Mouse (Mus musculus) midbrain, embryonic 14.5 days (tissue): ENCODE measurements around the gene Icam5. TPM values are rescaled to one million over a fixed set of nuclear protein-coding genes. Genes with fewer than 3 reads are reported as not detected.

Experiments used
- ATAC-seq: fragments of 200-750 bp; cut with Nextera tagmentation; 2 replicates; pipeline ENCODE4 v1.8.0; 2017; ENCODE audit warnings: moderate number of reproducible peaks, moderate library complexity; ENCODE audit not compliant: low FRiP score, low TSS enrichment
- DNase-seq: peaks from one replicate; pipeline ENCODE4 v3.0.0-alpha.2; 2015
- H3K27ac ChIP-seq: fragments of 300-500 bp; sonication (generic); replicated peaks from 2 replicates; pipeline ENCODE4 v1.5.1; 2014; ENCODE audit warnings: mild to moderate bottlenecking, low read depth, low read length, moderate library complexity
- H3K27me3 ChIP-seq: fragments of 300-500 bp; sonication (generic); 2 replicates; pipeline ENCODE4 v1.6.1; 2014; ENCODE audit warnings: low read length, control low read depth, mixed read lengths; ENCODE audit not compliant: control insufficient read depth, insufficient read depth
- H3K36me3 ChIP-seq: fragments of 300-500 bp; sonication (generic); 2 replicates; pipeline ENCODE4 v1.6.1; 2014; ENCODE audit warnings: low read length, control low read depth; ENCODE audit not compliant: control insufficient read depth, insufficient read depth
- H3K4me1 ChIP-seq: fragments of 300-500 bp; sonication (generic); 2 replicates; pipeline ENCODE4 v1.6.1; 2014; ENCODE audit warnings: mild to moderate bottlenecking, antibody characterized with exemption, low read length, control low read depth; ENCODE audit not compliant: control insufficient read depth, insufficient read depth
- H3K4me2 ChIP-seq: fragments of 300-500 bp; sonication (generic); 2 replicates; pipeline ENCODE4 v1.6.1; 2014; ENCODE audit warnings: mild to moderate bottlenecking, low read length, moderate library complexity
- H3K4me3 ChIP-seq: fragments of 300-500 bp; sonication (generic); replicated peaks from 2 replicates; pipeline ENCODE4 v1.5.1; 2014; ENCODE audit warnings: low read depth, low read length
- H3K9ac ChIP-seq: fragments of 300-500 bp; sonication (generic); replicated peaks from 2 replicates; pipeline ENCODE4 v1.6.1; 2014; ENCODE audit warnings: mild to moderate bottlenecking, low read length, moderate library complexity
- H3K9me3 ChIP-seq: fragments of 300-500 bp; sonication (generic); 2 replicates; pipeline ENCODE4 v1.6.1; 2016; ENCODE audit warnings: low read length, control low read depth, mixed read lengths; ENCODE audit not compliant: control insufficient read depth
- WGBS: fragments of 180-500 bp; shearing (Covaris S2); extraction: QIAGEN DNeasy Blood & Tissue Kit; methylation state at CpG from one replicate; pipeline ENCODE4 v1.1.7; 2014; 5-methylcytosine and 5-hydroxymethylcytosine counted together
- polyA plus RNA-seq: library from polyadenylated mRNA; unstranded; fragments of >200 nt; fragmentation: Nextera tagmentation; extraction: Ambion mirVana; gene quantifications from 2 replicates; pipeline ENCODE4 v1.2.1, GENCODE M21; 2014

Gene Icam5
- 0.71 and 1.0 TPM in 2 replicates for polyA plus RNA-seq

DNA sequence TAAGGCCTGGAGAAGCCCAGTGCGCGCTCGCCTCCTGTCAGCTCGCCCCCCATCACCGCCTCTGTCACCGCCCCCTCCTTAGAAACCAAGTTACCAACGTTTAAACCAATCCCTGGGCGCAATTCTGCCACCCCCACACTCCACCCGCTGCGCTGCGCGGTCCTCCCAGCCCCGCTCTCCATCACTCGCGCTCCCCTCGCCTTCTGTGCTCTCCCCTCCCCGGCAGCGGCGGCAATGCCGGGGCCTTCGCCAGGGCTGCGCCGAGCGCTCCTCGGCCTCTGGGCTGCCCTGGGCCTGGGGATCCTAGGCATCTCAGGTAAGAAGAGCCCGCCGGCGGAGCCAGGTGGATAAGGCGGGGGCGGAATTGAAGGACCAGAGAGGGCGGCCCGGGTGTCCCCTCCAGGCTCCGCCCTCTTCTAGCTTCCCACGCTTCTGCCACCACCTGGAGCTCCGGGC is at the start of gene Icam5:
TSS of gene Icam5 (plus strand) at position 178 of the 456 bp plus-strand sequence.
- DNase-seq = peak; percentile 61
- WGBS = under 1% methylated on average over 35 of the region's 35 CpGs
- H3K9ac ChIP-seq = peak within 1 kb of the TSS; percentile 57
- H3K27me3 ChIP-seq = peaks cover 92% of the 10 kb centered on the region
- peaks cover 25% of the 10 kb centered on the region for H3K4me1 ChIP-seq
- ATAC-seq = peak; percentile 16; the same call in 1 of the 2 replicates
- no peaks in the 10 kb centered on the region for H3K9me3 ChIP-seq
- H3K27ac ChIP-seq = no peak within 1 kb of the TSS
- no peaks in the 10 kb centered on the region for H3K36me3 ChIP-seq
- peak within 1 kb of the TSS; percentile 49 for H3K4me3 ChIP-seq
- H3K4me2 ChIP-seq = peak within 1 kb of the TSS; percentile 93

DNA sequence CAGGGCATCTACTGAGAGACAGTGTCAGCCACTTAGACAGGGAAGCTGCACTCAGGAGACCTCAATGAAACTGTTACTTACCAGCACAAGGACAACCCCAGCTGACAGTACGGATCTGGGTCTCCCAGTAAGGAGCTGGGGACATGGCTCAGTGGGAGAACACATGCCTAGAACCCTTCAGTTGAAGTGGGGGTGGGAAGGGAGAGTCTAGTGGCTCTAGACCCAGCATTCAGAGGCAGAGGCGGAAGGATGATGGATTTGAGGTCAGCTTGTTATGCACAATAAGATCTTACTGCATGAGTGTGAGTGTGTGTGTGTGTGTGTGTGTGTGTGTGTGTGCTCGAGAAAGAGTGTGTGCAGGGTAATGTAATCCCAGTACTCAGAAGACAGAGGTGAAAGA is 49.7 kb upstream of the Icam5 start:
- ATAC-seq (no peak), DNase-seq (no peak)
- Histone ChIP-seq H3K4me1 (no peaks in the 10 kb centered on the region), H3K27ac (no peak overlapping the region), H3K9ac (no peak overlapping the region), H3K36me3 (no peaks in the 10 kb centered on the region), H3K27me3 (no peaks in the 10 kb centered on the region), H3K9me3 (no peaks in the 10 kb centered on the region), H3K4me3 (no peak overlapping the region), H3K4me2 (no peak overlapping the region)
- WGBS = 77% methylated on average over 3 of the region's 3 CpGs

DNA sequence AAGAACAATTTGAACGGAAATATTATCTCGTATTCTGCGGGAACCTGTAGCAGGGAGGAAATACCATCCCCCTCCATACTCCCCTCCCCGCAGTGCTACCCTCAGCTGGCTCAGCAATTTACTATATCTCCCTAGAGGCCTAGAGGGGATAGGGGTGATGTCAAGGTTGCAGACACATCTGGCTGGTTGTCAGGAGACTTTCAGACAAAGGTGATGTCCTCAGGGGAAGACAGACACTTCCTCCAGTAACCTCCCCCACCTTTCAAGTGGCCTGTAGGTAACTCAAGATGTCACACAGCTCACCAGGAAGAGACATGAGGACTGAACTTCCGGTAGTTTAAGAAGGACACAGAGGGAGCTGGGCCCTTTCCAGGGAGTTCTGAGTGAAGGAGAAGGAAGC is 48.7 kb upstream of the Icam5 start:
- Histone ChIP-seq H3K27ac (no peak overlapping the region), H3K4me1 (no peaks in the 10 kb centered on the region), H3K4me2 (no peak overlapping the region), H3K4me3 (no peak overlapping the region), H3K9me3 (no peaks in the 10 kb centered on the region), H3K36me3 (no peaks in the 10 kb centered on the region), H3K9ac (no peak overlapping the region), H3K27me3 (no peaks in the 10 kb centered on the region)
- DNase-seq (no peak), ATAC-seq (no peak)
- 78% methylated on average over 5 of the region's 5 CpGs for WGBS

DNA sequence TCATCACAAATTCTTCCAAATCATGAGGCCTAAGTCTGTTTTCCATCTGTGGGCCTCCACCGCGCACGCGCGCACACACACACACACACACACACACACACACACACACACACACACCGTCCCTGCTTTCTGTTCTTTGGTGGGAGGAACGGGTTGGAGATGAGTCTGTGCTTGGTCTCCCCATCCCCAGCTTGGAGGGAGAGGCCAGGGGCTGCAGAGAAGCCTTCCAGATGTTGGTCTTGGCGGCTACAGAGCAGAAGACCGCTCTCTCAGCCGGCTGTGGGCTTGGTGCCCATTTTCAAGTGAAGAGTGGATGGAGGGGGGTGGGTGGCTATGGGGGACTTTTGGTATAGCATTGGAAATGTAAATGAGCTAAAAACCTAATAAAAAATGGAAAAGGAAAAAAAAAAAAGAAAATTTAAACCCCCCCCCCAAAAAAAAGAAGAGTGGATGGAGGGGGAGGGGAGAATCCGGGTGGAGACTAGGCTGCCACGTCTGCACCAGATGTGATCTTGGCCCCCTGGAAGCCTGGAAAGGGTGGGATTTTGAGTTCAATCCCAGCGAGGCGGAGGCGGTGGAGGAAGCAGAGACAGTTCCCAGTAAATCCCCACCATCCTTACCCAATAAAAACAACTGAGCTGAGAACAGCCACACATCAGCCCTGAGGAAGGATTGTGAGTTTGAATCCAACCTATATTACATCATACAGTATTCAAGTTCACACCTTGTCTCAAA is 44.8 kb upstream of the Icam5 start:
- WGBS = 65% methylated on average over 15 of the region's 15 CpGs
- H3K36me3 ChIP-seq = no peaks in the 10 kb centered on the region
- H3K4me3 ChIP-seq = no peak overlapping the region
- DNase-seq = no peak
- ATAC-seq = no peak
- H3K27me3 ChIP-seq = no peaks in the 10 kb centered on the region
- H3K9me3 ChIP-seq = no peaks in the 10 kb centered on the region
- H3K9ac ChIP-seq = no peak overlapping the region
- H3K27ac ChIP-seq = no peak overlapping the region
- H3K4me1 ChIP-seq = no peaks in the 10 kb centered on the region
- no peak overlapping the region for H3K4me2 ChIP-seq

DNA sequence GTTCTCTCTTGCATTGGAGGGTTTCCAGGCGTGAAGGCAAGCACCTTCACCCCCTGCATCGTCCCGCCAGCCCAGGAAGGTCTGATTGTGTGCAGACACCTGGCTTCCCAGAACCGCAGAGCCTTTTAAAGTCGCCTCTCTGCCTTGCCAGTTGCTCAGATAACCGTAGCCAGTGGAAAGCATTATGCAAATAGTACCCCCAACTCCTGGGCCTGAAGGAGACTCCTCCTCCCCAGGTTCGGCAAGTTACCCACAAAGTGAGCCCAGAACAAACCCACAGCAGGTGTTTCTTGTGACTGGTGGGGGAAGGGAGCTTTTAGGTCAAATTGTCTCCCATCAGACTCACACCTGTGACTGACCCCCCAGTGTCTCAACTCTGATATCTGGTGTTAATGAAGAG is 43.9 kb upstream of the Icam5 start:
- Histone ChIP-seq H3K4me2 (no peak overlapping the region), H3K36me3 (no peaks in the 10 kb centered on the region), H3K27ac (no peak overlapping the region), H3K27me3 (no peaks in the 10 kb centered on the region), H3K9ac (no peak overlapping the region), H3K9me3 (no peaks in the 10 kb centered on the region), H3K4me1 (no peaks in the 10 kb centered on the region), H3K4me3 (no peak overlapping the region)
- ATAC-seq (no peak), DNase-seq (no peak)
- 28% methylated on average over 7 of the region's 7 CpGs for WGBS

DNA sequence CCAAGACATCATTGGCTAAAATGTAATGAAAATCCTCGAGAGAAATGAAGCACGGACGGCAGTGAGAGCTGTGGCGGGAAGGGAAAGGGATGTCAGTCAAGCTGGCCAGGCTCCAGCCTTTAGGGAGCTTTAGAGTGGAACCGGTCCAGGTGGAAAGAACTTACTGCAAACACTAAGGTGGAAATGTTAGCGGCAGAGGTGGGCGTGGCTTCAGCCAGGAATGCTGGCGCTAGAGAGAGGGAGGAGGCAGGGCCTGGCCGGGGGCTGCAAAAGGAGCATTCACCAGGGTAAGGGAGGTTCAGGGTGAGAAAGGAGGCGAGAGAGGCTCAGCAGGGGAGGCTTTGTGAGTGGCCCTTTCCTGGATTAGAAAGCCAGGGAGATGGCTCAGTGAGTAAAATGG is 41.0 kb upstream of the Icam5 start:
- H3K9ac ChIP-seq = peak overlapping the region; percentile 34; the same call in 1 of the 2 replicates
- no peaks in the 10 kb centered on the region for H3K27me3 ChIP-seq
- H3K9me3 ChIP-seq = no peaks in the 10 kb centered on the region
- no peaks in the 10 kb centered on the region for H3K36me3 ChIP-seq
- no peak overlapping the region for H3K27ac ChIP-seq
- no peak for DNase-seq
- H3K4me1 ChIP-seq = no peaks in the 10 kb centered on the region
- no peak for ATAC-seq
- H3K4me3 ChIP-seq = no peak overlapping the region
- no peak overlapping the region for H3K4me2 ChIP-seq
- WGBS = 4% methylated on average over 10 of the region's 10 CpGs

DNA sequence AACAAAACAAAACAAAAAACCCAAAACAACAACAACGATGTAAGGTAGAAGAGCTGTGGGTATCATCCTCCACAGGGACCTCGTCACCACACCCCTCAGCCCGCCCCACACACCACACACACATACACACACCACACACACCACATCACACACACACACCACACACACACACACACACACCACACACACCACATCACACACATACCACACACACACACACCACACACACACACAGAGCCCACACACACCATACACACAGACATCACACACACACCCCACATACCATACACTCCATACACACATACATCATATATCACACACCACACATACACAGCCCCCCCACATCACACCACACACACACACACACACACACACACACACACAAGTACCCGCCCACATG is 40.3 kb upstream of the Icam5 start:
- no peak for DNase-seq

DNA sequence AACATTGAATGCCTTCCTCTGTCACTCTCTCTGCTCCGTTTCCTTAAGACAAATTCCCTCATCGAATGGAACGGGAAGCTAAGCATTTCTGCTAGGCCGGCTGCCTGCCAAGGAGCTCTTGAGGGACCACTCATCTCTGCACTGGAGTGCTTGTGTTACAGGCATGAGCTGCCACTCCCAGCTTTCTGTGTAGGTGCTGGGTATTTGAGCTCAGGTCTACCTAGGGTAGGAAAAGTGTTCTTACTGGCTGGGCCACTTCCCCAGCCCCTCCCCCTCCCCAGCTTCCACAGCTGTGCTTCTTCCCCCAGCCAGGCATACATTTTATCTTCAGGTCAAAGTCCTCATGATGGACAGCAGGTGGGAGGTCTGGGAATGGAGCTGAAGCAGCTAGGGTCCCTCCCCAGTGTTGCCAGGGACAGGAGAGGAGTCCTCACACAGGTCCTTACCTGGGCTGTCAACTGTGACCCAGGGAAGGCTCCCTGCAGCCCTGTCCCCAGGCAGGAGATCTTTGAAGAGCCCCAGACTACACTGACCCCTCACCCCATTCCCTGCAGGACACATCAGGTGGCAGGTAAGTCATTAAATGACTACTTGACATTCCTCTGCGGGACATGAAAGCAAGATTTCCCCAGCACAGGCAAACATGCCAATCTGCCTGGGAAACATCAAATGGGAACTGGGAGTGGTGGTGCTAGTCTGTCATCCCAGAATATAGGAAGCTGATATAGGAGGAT is 38.5 kb upstream of the Icam5 start:
- H3K27me3 ChIP-seq = no peaks in the 10 kb centered on the region
- no peak overlapping the region for H3K27ac ChIP-seq
- no peak for ATAC-seq
- no peak overlapping the region for H3K4me3 ChIP-seq
- no peak overlapping the region for H3K4me2 ChIP-seq
- 52% methylated on average over 5 of the region's 5 CpGs for WGBS
- H3K4me1 ChIP-seq = no peaks in the 10 kb centered on the region
- H3K36me3 ChIP-seq = no peaks in the 10 kb centered on the region
- no peaks in the 10 kb centered on the region for H3K9me3 ChIP-seq
- H3K9ac ChIP-seq = no peak overlapping the region
- DNase-seq = no peak

More for the DNA sequence above, 40.3 kb upstream of the Icam5 start:
- H3K27me3 ChIP-seq = no peaks in the 10 kb centered on the region
- H3K9ac ChIP-seq = no peak overlapping the region
- no peaks in the 10 kb centered on the region for H3K36me3 ChIP-seq
- H3K4me2 ChIP-seq = no peak overlapping the region
- H3K27ac ChIP-seq = no peak overlapping the region
- WGBS = 95% methylated on average over 4 of the region's 4 CpGs
- H3K4me3 ChIP-seq = no peak overlapping the region
- H3K9me3 ChIP-seq = no peaks in the 10 kb centered on the region
- no peaks in the 10 kb centered on the region for H3K4me1 ChIP-seq
- no peak for ATAC-seq

DNA sequence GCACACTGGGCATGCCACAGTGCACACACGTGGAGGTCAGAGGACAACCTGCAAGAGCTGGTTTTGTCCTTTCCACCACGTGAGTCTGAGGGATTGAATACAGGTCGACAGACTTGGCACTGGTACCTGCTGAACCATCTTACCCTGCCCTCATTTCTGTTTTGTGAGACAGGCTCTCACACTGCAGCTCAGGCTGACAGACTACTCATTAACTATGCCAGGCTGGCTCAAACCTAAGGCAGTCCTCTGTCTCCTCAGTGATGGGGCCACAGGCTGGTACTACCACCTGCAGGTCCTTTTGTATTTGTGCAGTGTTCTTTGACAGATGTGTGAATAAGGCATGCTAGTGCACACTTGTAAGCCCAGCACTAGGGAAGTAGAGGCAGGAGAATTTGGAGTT is 36.8 kb upstream of the Icam5 start:
- Histone ChIP-seq H3K4me2 (no peak overlapping the region), H3K27ac (no peak overlapping the region), H3K9ac (no peak overlapping the region), H3K27me3 (no peaks in the 10 kb centered on the region), H3K36me3 (no peaks in the 10 kb centered on the region), H3K4me3 (no peak overlapping the region), H3K9me3 (no peaks in the 10 kb centered on the region), H3K4me1 (no peaks in the 10 kb centered on the region)
- WGBS = 69% methylated on average over 3 of the region's 3 CpGs
- no peak for DNase-seq
- ATAC-seq = no peak
